Mouse (Mus musculus) heart, embryonic 14.5 days (tissue): ENCODE data around the gene Fto. TPM values are rescaled to one million over a fixed set of nuclear protein-coding genes. Genes with fewer than 3 reads are reported as not detected.

Source experiments
- ATAC-seq: fragments of 200-750 bp; cut with Nextera tagmentation; 2 replicates; pipeline ENCODE4 v1.8.0; 2017; ENCODE audit warnings: low read depth, moderate TSS enrichment; ENCODE audit not compliant: insufficient number of reproducible peaks, insufficient read depth, low FRiP score
- H3K27ac ChIP-seq, 2 experiments: fragments of 200-500 bp in 1 of 2; fragments of 300-500 bp in 1 of 2; sonication (generic) in 1 of 2; replicated peaks in 1 of 2; 2 replicates each; pipeline ENCODE4 v1.5.1; 2012 to 2014; ENCODE audit warnings: low read depth in 2 of 2, low read length in 2 of 2, control low read depth in 1 of 2, mild to moderate bottlenecking in 1 of 2, mixed read lengths in 1 of 2; ENCODE audit not compliant: control insufficient read depth in 1 of 2, insufficient read depth in 1 of 2
- H3K27me3 ChIP-seq: fragments of 300-500 bp; sonication (generic); 2 replicates; pipeline ENCODE4 v1.6.1; 2014; ENCODE audit warnings: mild to moderate bottlenecking, low read length, control low read depth; ENCODE audit not compliant: control insufficient read depth, insufficient read depth
- H3K36me3 ChIP-seq: fragments of 300-500 bp; sonication (generic); 2 replicates; pipeline ENCODE4 v1.6.1; 2014; ENCODE audit warnings: mild to moderate bottlenecking, control low read depth, low read length, mixed read lengths; ENCODE audit not compliant: control insufficient read depth, insufficient read depth
- H3K4me1 ChIP-seq, 2 experiments: fragments of 200-500 bp in 1 of 2; fragments of 300-500 bp in 1 of 2; sonication (generic) in 1 of 2; 2 replicates each; pipeline ENCODE4 v1.6.1; 2012 to 2014; ENCODE audit warnings: low read length in 2 of 2, control low read depth in 1 of 2, mixed read lengths in 1 of 2; ENCODE audit not compliant: control insufficient read depth in 2 of 2, insufficient read depth in 2 of 2
- H3K4me2 ChIP-seq: fragments of 300-500 bp; sonication (generic); 2 replicates; pipeline ENCODE4 v1.6.1; 2014; ENCODE audit warnings: mild to moderate bottlenecking, low read length
- H3K4me3 ChIP-seq, 2 experiments: fragments of 200-500 bp in 1 of 2; fragments of 300-500 bp in 1 of 2; sonication (generic) in 1 of 2; 2 replicates each; pipeline ENCODE4 v1.5.1; 2012 to 2014; ENCODE audit warnings: low read length in 2 of 2, mild to moderate bottlenecking in 2 of 2, control low read depth in 1 of 2, low read depth in 1 of 2, moderate library complexity in 1 of 2; ENCODE audit not compliant: control insufficient read depth in 1 of 2, insufficient read depth in 1 of 2
- H3K9ac ChIP-seq: fragments of 300-500 bp; sonication (generic); 2 replicates; pipeline ENCODE4 v1.6.1; 2014; ENCODE audit warnings: mild to moderate bottlenecking, low read length
- H3K9me3 ChIP-seq: fragments of 300-500 bp; sonication (generic); 2 replicates; pipeline ENCODE4 v1.6.1; 2016; ENCODE audit warnings: low read length, control low read depth; ENCODE audit not compliant: control insufficient read depth
- WGBS: fragments of 180-500 bp; shearing (Covaris S2); extraction: QIAGEN DNeasy Blood & Tissue Kit; methylation state at CpG from one replicate; pipeline ENCODE4 v1.1.7; 2014; 5-methylcytosine and 5-hydroxymethylcytosine counted together
- polyA plus RNA-seq: library from polyadenylated mRNA; unstranded; fragments of >200 nt; fragmentation: Nextera tagmentation; extraction: Ambion mirVana; gene quantifications from 2 replicates; pipeline ENCODE4 v1.2.1, GENCODE M21; 2014

Fto gene
- polyA plus RNA-seq, 1 experiment from 2014 or later: 71.5 TPM

DNA sequence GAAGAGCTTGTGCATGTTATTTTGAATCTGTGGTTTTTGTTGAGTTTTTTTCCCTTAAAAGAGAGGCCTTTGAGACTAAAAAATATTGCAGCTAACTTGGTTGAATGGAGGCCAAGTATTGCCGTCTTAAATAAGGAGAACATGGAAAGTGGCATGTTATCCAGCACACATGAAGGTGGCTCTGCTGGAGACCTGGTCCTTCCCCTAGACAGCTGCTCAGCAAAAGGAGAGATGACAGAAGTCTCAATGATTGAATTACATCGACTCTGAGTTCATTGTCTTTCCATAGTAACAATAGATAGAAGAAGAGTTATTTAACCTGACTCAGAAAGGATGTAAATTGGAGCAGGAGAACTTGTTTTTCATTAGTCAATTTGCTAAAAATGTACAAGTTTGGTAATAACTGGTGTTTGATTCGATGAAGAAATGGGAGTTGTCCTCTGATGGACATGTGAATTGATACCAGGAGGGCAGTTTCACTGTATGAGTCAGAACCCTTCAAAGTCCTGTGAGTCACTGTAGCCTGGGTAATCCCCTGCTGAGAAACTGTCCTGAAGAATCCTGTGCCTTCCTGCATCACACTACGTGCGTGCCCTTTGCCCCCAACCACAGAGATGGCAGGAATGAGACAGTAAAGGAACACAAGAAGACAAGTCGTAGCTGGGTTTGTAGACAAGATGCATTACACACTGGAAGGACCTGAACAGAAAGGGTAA, 82.2 kb downstream of the Fto start:
- Histone ChIP-seq H3K4me3 (no peak overlapping the region), H3K36me3 (no peaks in the 10 kb centered on the region), H3K9ac (no peak overlapping the region), H3K27me3 (no peaks in the 10 kb centered on the region), H3K27ac (no peak overlapping the region), H3K4me2 (no peak overlapping the region), H3K4me1 (peaks cover 3 to 4% of the 10 kb centered on the region in 2 experiments; a peak in 1 of 4 replicates), H3K9me3 (no peaks in the 10 kb centered on the region)
- ATAC-seq: no peak
- WGBS: 71% methylated on average over 6 of the region's 6 CpGs

DNA sequence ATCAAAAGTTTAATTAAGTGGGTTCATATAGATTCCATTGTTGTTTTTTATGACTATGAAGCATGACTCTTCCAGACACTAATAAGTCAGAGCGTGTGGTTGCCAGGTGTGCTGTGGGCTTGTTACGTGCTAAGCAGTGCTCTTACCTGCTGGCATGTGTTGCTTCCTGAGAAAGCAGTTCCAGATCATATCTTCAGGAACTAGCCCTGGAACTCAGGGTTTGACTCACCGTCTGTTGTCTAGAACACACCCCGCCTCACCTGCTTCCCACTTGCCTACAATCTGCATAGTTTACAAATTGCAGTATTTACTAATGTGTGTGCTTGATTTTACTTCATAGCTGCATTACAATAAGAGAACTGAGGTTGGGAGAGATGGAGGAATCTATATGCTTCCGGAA, 84.7 kb downstream of the Fto start:
- no peaks in the 10 kb centered on the region; the same call in 1 of the 2 replicates for H3K36me3 ChIP-seq
- H3K9ac ChIP-seq: no peak overlapping the region
- WGBS: 90% methylated on average over 5 of the region's 5 CpGs
- no peak overlapping the region for H3K27ac ChIP-seq
- H3K4me3 ChIP-seq: no peak overlapping the region
- H3K9me3 ChIP-seq: no peaks in the 10 kb centered on the region
- no peaks in the 10 kb centered on the region for H3K4me1 ChIP-seq
- no peak for ATAC-seq
- H3K27me3 ChIP-seq: no peaks in the 10 kb centered on the region
- no peak overlapping the region for H3K4me2 ChIP-seq

DNA sequence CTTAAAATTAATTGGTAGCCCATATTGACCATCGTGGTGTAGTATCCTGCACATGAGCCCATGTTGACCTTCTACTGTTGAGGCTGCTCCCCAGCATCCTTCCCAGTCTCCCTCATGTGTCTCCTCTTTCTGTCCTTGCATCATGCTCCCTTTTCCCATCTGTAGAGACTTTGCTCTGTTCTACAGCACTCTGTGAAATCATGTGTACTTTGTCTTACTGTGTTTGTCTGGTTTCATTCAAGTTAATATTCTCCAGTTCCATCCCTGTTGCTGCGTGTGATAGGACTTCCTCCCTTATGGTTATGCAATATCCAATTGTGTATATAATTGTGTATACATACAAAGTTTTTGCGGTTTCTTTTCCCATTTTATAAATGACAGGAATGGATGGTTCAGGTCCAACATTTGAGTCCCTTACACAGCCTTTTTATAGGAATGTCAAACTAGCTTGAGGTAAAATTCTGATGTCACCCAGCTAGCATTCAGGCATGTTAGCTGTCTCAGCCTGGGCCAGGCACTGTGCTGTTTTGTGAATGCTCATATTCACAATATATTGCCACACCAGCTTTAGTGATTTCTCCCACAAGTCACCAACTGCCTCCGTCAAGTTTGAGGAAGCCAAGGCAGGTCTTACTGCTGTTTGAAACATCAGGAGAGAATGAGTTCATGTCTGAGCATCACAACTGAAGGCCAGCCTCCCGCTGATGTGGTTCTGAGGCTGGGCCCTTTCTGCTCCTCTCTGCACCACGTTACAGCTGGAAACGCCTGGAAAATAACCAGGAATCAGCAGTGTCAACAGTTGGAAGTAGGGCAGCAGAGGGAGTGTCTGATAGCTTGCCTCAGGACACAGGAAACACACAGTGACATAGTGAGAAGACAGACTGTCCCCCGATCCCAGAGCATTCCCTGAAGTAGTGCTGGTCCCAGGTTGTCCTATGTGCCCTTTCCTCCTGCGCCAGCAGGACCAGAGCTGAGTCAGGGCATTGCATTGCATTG, 90.0 kb downstream of the Fto start:
- ATAC-seq: peak; percentile 17; the same call in 1 of the 2 replicates
- no peaks in the 10 kb centered on the region for H3K27me3 ChIP-seq
- no peaks in the 10 kb centered on the region for H3K9me3 ChIP-seq
- no peak overlapping the region for H3K9ac ChIP-seq
- H3K4me1 ChIP-seq: peaks cover 4 to 7% of the 10 kb centered on the region in 2 experiments; a peak in 3 of 4 replicates
- no peak overlapping the region for H3K27ac ChIP-seq
- no peak overlapping the region for H3K4me2 ChIP-seq
- H3K36me3 ChIP-seq: no peaks in the 10 kb centered on the region; the same call in 1 of the 2 replicates
- 63% methylated on average over 9 of the region's 9 CpGs for WGBS
- H3K4me3 ChIP-seq: no peak overlapping the region

DNA sequence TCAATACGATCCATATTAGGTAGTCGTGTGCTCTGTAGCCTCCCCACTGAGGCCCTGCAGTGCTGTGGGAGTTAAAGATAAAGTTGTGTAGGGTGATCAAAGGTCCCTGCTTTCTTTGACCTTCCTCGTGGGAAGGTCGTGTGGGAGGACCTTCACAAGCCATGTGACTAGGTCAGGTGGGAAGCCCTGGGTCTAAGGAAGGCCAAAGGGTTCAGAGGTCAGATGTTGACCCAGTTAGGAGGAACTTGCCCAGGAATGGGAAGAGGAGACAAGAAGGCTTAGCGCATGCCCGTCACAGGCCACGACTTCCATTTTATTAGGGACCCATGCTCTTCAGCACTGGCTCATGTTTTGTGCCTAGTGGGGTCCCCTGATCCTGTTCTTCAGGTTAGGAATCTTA, 91.0 kb downstream of the Fto start:
- Histone ChIP-seq H3K36me3 (peaks cover 3% of the 10 kb centered on the region), H3K27me3 (no peaks in the 10 kb centered on the region), H3K9me3 (no peaks in the 10 kb centered on the region), H3K4me1 (peaks cover 4 to 7% of the 10 kb centered on the region in 2 experiments; a peak in 3 of 4 replicates), H3K4me3 (no peak overlapping the region), H3K4me2 (no peak overlapping the region), H3K27ac (no peak overlapping the region), H3K9ac (no peak overlapping the region)
- 82% methylated on average over 7 of the region's 7 CpGs for WGBS
- no peak for ATAC-seq

DNA sequence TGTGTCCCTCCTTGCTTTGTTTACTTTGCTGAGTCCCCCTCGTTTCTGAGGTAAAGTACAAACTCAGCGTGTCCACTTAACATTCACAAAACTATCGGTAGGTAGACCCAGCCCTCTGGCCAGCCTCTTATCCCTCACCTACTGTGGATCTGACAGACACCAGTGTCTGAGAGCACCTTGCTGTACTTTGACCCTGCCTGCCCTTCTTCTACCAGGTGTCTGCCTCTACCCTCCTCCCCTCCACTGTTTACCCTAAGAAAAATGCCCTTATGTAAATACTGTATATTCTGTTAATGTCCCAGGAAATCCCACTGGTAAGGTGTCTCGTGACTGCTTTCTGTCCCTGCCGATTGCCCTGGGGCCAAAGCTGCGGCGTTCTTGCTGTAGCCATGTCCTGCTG, 91.8 kb downstream of the Fto start:
- ATAC-seq: no peak
- Histone ChIP-seq H3K9ac (no peak overlapping the region), H3K27me3 (no peaks in the 10 kb centered on the region), H3K27ac (no peak overlapping the region), H3K4me2 (no peak overlapping the region), H3K4me1 (peaks cover 4 to 7% of the 10 kb centered on the region in 2 experiments; a peak in 3 of 4 replicates), H3K9me3 (no peaks in the 10 kb centered on the region), H3K4me3 (no peak overlapping the region), H3K36me3 (peaks cover 10% of the 10 kb centered on the region)
- WGBS: 90% methylated on average over 7 of the region's 7 CpGs

DNA sequence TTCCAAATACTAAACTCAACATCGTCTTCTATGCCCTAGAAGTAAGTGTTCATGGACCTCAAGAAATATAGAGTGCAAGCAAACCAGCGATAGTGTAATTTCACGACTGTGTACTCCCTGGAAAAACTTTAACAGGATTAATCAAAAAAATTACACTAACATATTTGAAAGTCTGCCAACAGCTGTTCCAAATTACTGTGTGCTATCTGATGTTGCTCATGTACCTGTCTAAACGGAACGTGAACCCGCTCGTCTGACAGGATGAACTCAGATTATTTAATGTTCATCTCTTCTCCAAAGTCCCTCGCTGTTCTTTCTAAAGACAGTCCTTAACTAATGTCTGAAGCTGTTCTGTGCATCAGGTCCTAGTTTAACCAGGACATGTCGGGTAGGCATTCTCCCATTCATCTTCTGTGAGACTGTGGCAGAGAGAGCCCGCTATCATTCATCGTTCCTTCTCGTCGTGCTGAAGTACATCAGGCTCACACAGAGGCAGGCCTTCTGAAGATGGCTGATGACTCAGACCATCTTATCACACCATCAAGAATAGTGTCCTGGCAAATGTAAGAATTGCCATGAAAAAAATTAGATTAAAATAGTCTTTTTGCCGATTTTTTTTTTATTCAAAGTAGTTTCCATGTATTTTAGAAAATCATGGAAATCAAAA, 93.4 kb downstream of the Fto start:
- no peak overlapping the region for H3K4me2 ChIP-seq
- no peak for ATAC-seq
- no peak overlapping the region for H3K9ac ChIP-seq
- no peaks in the 10 kb centered on the region for H3K9me3 ChIP-seq
- H3K4me1 ChIP-seq: peaks cover 4 to 7% of the 10 kb centered on the region in 2 experiments; a peak in 3 of 4 replicates
- H3K4me3 ChIP-seq: no peak overlapping the region
- no peak overlapping the region for H3K27ac ChIP-seq
- peaks cover 16% of the 10 kb centered on the region for H3K36me3 ChIP-seq
- H3K27me3 ChIP-seq: no peaks in the 10 kb centered on the region
- WGBS: 81% methylated on average over 14 of the region's 14 CpGs

DNA sequence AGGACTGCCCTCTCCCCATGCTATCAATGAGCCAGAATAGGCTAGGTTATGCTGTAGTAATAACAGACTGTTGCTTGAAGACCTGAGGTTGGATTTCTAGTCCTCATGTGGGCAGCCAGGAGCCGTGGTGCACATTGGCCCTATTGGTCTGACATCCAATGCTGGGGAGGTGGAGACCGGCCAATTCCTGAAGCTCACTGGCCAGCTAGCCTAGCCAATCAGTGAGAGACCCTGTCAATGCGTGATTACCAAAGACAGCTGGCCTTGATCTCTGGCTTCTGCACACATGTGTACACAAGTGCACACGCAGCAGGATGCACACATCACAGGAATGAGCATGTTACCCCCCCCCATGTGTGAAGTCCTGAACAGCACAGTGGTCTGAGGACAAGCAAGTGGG, 94.6 kb downstream of the Fto start:
- no peak overlapping the region for H3K4me2 ChIP-seq
- H3K27me3 ChIP-seq: no peaks in the 10 kb centered on the region
- H3K4me3 ChIP-seq: no peak overlapping the region
- no peaks in the 10 kb centered on the region for H3K9me3 ChIP-seq
- H3K4me1 ChIP-seq: peaks cover 4 to 7% of the 10 kb centered on the region in 2 experiments; a peak in 3 of 4 replicates
- WGBS: 83% methylated on average over 4 of the region's 4 CpGs
- H3K9ac ChIP-seq: no peak overlapping the region
- no peak overlapping the region for H3K27ac ChIP-seq
- no peak for ATAC-seq
- H3K36me3 ChIP-seq: peaks cover 18% of the 10 kb centered on the region
